Comparison of ENCODE assay signal across 7 mouse cellular contexts in the genomic region with DNA sequence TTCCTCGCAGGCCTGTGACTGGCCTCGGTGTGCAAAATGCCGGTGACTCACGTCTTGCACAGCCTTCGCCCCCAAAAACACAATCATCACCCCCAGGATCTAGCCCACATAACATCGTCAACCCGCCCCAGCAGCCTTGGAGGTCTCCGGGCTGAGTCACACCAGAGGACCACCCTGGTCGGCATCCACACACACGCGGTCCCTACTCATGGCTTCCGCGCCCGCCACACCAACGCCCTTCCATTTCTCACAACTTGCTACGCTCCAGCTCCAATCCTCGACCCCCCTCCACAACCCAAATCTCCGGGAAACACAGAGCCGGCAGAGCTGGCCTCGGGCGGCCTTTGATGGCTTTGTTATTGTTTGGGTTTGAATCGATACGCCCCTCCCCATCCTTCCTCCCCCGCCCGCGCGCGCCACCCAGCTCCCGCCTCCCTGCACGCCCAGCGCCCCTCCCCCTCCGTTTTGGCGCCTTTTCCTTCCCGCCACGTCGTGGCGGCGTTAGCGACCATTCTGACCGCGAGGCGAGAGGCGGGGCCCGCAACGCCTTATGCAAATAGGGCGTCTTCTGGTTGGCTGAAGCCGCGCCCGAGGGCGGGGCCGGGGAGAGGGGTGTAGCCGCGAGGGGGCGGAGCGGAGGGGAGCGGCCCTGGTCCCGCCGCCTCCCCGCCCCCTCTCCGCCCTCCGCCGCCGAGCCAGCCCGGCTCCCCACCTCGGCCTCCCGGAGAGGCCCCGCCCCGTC. TPM values are rescaled to one million over a fixed set of nuclear protein-coding genes. Genes with fewer than 3 reads are reported as not detected.
DNase-seq lines count a peak whose midpoint lies in the region; ATAC-seq lines count a peak whose summit lies in the region.

No protein-coding gene starts in this region.

- peaks cover 5% of the 10 kb centered on the region; the same call in 1 of the 2 replicates for H3K36me3 ChIP-seq in intestine, embryonic 15.5 days
- peaks cover 19% of the 10 kb centered on the region for H3K36me3 ChIP-seq in midbrain, embryonic 10.5 days

- H3K27me3 ChIP-seq in intestine, embryonic 15.5 days (replicated peaks), result no peaks in the 10 kb centered on the region
- H3K27me3 ChIP-seq in midbrain, embryonic 10.5 days (ENCODE audit: low read depth, poor library complexity, severe bottlenecking), result no peaks in the 10 kb centered on the region

- DNase-seq in adrenal gland, adult 18-20 months (ENCODE audit: low spot score in 2 of 2), result peak; percentile 95 to 97
- DNase-seq in embryo, embryonic 11 days, result peak; percentile 100
- peak; percentile 99 for DNase-seq in gastrocnemius, postnatal 25 days
- DNase-seq in left cerebral cortex, postnatal 25 days (ENCODE audit: low spot score in 2 of 2), result peak; percentile 93 to 97
- peak; percentile 100 for DNase-seq in midbrain, embryonic 10.5 days (ENCODE audit: low spot score)
- DNase-seq in right cerebral cortex, postnatal 4 days, result peak; percentile 100

- peak overlapping the region; percentile 68 for H3K9ac ChIP-seq in intestine, embryonic 15.5 days

- peak; percentile 94 for ATAC-seq in intestine, embryonic 15.5 days

- H3K4me3 ChIP-seq in intestine, embryonic 15.5 days (replicated peaks), result peak overlapping the region; percentile 83
- peak overlapping the region; percentile 80 for H3K4me3 ChIP-seq in midbrain, embryonic 10.5 days

- peak overlapping the region; percentile 90 for H3K4me2 ChIP-seq in intestine, embryonic 15.5 days (replicated peaks)

- under 1% methylated on average over 51 of the region's 68 CpGs for WGBS in intestine, embryonic 15.5 days
- WGBS in midbrain, embryonic 10.5 days, result under 1% methylated on average over 68 of the region's 68 CpGs

- H3K9me3 ChIP-seq in intestine, embryonic 15.5 days, result no peaks in the 10 kb centered on the region
- H3K9me3 ChIP-seq in midbrain, embryonic 10.5 days (replicated peaks), result no peaks in the 10 kb centered on the region

- peak overlapping the region; percentile 90 for H3K27ac ChIP-seq in intestine, embryonic 15.5 days
- peak overlapping the region; percentile 98 for H3K27ac ChIP-seq in midbrain, embryonic 10.5 days (replicated peaks)

- peaks cover 20% of the 10 kb centered on the region for H3K4me1 ChIP-seq in intestine, embryonic 15.5 days (replicated peaks)
- H3K4me1 ChIP-seq in midbrain, embryonic 10.5 days, result peaks cover 60% of the 10 kb centered on the region

- intact Hi-C loops in left cerebral cortex, postnatal 25 days (cut with DNase I), result loop anchor here (1.0 to 5.0 kb wide), 3 partner anchors 53 to 223 kb away; partner anchors contain the start of gene BC004004

RNA-seq across cellular contexts. Expression of gene Pim1, which starts 0.4 kb away (rescaled TPM):
- total RNA-seq in adrenal gland, adult 18-20 months (2021), result 100 to 1,000 TPM; 132 to 171 TPM
- 10 to 100 TPM; 11.1 to 17.5 TPM for total RNA-seq in gastrocnemius, postnatal 25 days (2021)
- 13.4 TPM in 2 replicates for polyA plus RNA-seq in intestine, embryonic 15.5 days (2015; fragmentation: Nextera tagmentation; extraction: Ambion mirVana)
- 1 to 10 TPM; 6.8 to 7.4 TPM for total RNA-seq in left cerebral cortex, postnatal 25 days (2021)
- polyA plus RNA-seq in midbrain, embryonic 10.5 days (2016; fragmentation: Nextera tagmentation; extraction: Ambion mirVana), result 27.2 and 33.8 TPM in 2 replicates

RNA-seq across cellular contexts. Expression of gene Gm17657, which starts 59.3 kb away (rescaled TPM):
- not detected for total RNA-seq in adrenal gland, adult 18-20 months (2021)
- total RNA-seq in gastrocnemius, postnatal 25 days (2021), result not detected
- not detected in 2 replicates for polyA plus RNA-seq in intestine, embryonic 15.5 days (2015; fragmentation: Nextera tagmentation; extraction: Ambion mirVana)
- not detected for total RNA-seq in left cerebral cortex, postnatal 25 days (2021)
- not detected in 2 replicates for polyA plus RNA-seq in midbrain, embryonic 10.5 days (2016; fragmentation: Nextera tagmentation; extraction: Ambion mirVana)

RNA-seq across cellular contexts. Expression of gene Tbc1d22b, which starts 59.4 kb away (rescaled TPM):
- 10 to 100 TPM; 25.4 to 30.2 TPM for total RNA-seq in adrenal gland, adult 18-20 months (2021)
- total RNA-seq in gastrocnemius, postnatal 25 days (2021), result 1 to 10 TPM; 8.1 to 8.5 TPM
- 13.1 and 13.8 TPM in 2 replicates for polyA plus RNA-seq in intestine, embryonic 15.5 days (2015; fragmentation: Nextera tagmentation; extraction: Ambion mirVana)
- total RNA-seq in left cerebral cortex, postnatal 25 days (2021), result 10 to 100 TPM; 42.3 to 43.2 TPM
- polyA plus RNA-seq in midbrain, embryonic 10.5 days (2016; fragmentation: Nextera tagmentation; extraction: Ambion mirVana), result 18.8 and 19.9 TPM in 2 replicates

Comparison
In these comparisons a context has a peak if more than half of its experiments do, and no peak if none do; other contexts are left out.
1. Peak in every context shown above with its lines: DNase-seq, ATAC-seq, H3K4me3 ChIP-seq and H3K27ac ChIP-seq.
2. RNA of gene Pim1, which starts 0.4 kb away (total RNA-seq): 132 to 171 TPM in adrenal gland, adult 18-20 months; 11.1 to 17.5 TPM in gastrocnemius, postnatal 25 days and 6.8 to 7.4 TPM in left cerebral cortex, postnatal 25 days; every median in the first group is over 4 times any median in the second.